Mouse (Mus musculus): ENCODE results near the gene Inpp5a. TPM values are rescaled to one million over a fixed set of nuclear protein-coding genes. Genes with fewer than 3 reads are reported as not detected.

The Inpp5a gene
- polyA plus RNA-seq, 1 experiment = 33.9 TPM

Other genes starting within 250 kb of the Inpp5a start
- gene Lrrc27, start 176.1 kb upstream of the Inpp5a start, polyA plus RNA-seq (2012; rRNA removed) = 17.3 and 24.2 TPM in 2 replicates
- 6.6 and 9.0 TPM in 2 replicates for gene Stk32c, start 175.8 kb upstream of the Inpp5a start, polyA plus RNA-seq (2012; rRNA removed)
- gene Pwwp2b, start 140.6 kb upstream of the Inpp5a start, polyA plus RNA-seq (2012; rRNA removed) = 15.6 and 18.0 TPM in 2 replicates
- 0.18 TPM in 1 of 2 replicates, not detected in the other for gene Nkx6-2, start 193.7 kb downstream of the Inpp5a start, polyA plus RNA-seq (2012; rRNA removed)

Data from gonadal fat pad, adult 2 months (tissue).